Mouse (Mus musculus) spleen, adult 18-20 months (tissue): Measurements from ENCODE around the gene S1pr5.
"Not testable (repeated sequence)": the region's sequence is repeated elsewhere in the genome, so short reads cannot be mapped to it uniquely, and the experiment has no call there.

Experiments used
- DNase-seq, 2 experiments: peaks; one replicate each; pipeline ENCODE4 v3.0.0; 2022; ENCODE audit warnings: mixed read lengths in 2 of 2

Gene S1pr5

GRCm38 (mm10) chr9:21248326-21248725 is at the start of gene S1pr5:
Gene S1pr5, minus strand, starts transcription at chr9:21248443.
- no peak for DNase-seq

- DNase-seq = no peak
Observed at GRCm38 (mm10) chr9:21292271-21292670, 44.0 kb upstream of the S1pr5 start.

GRCm38 (mm10) chr9:21291868-21292267 is 43.6 kb upstream of the S1pr5 start:
- DNase-seq = not testable (repeated sequence)

- peak; percentile 100 for DNase-seq
Observed at GRCm38 (mm10) chr9:21291022-21291787, 43.0 kb upstream of the S1pr5 start, which contains the start of gene Cdkn2d. Gene Cdkn2d, minus strand, starts transcription at chr9:21291407.

GRCm38 (mm10) chr9:21290589-21290988 is 42.3 kb upstream of the S1pr5 start:
- no peak for DNase-seq

GRCm38 (mm10) chr9:21289337-21289671 is 41.1 kb upstream of the S1pr5 start:
- DNase-seq = no peak

- peak in 1 of 2 experiments; percentile 28 for DNase-seq
Observed at GRCm38 (mm10) chr9:21288404-21289336, 40.4 kb upstream of the S1pr5 start.

- peak; percentile 95 to 97 for DNase-seq
Observed at GRCm38 (mm10) chr9:21287571-21288402, 39.5 kb upstream of the S1pr5 start, which contains the start of gene Kri1. Gene Kri1, minus strand, starts transcription at chr9:21287969.

GRCm38 (mm10) chr9:21286753-21287152 is 38.5 kb upstream of the S1pr5 start:
- no peak for DNase-seq

- DNase-seq = no peak
Observed at GRCm38 (mm10) chr9:21283994-21284393, 35.8 kb upstream of the S1pr5 start.

- DNase-seq = no peak
Observed at GRCm38 (mm10) chr9:21283591-21283990, 35.3 kb upstream of the S1pr5 start.

GRCm38 (mm10) chr9:21277776-21278175 is 29.5 kb upstream of the S1pr5 start:
- DNase-seq = no peak

GRCm38 (mm10) chr9:21276307-21276706 is 28.1 kb upstream of the S1pr5 start:
- DNase-seq = no peak

GRCm38 (mm10) chr9:21275727-21276126 is 27.5 kb upstream of the S1pr5 start:
- DNase-seq = no peak

- no peak for DNase-seq
Observed at GRCm38 (mm10) chr9:21275013-21275710, 26.9 kb upstream of the S1pr5 start.

GRCm38 (mm10) chr9:21274336-21274735 is 26.1 kb upstream of the S1pr5 start:
- no peak for DNase-seq

GRCm38 (mm10) chr9:21273520-21274228 is 25.4 kb upstream of the S1pr5 start:
- DNase-seq = no peak

- no peak for DNase-seq
Observed at GRCm38 (mm10) chr9:21273094-21273493, 24.9 kb upstream of the S1pr5 start.

- no peak for DNase-seq
Observed at GRCm38 (mm10) chr9:21272391-21272790, 24.1 kb upstream of the S1pr5 start.

GRCm38 (mm10) chr9:21269590-21269989 is 21.3 kb upstream of the S1pr5 start:
- DNase-seq = not testable (repeated sequence)

- DNase-seq = peak in 1 of 2 experiments; percentile 5
Observed at GRCm38 (mm10) chr9:21268305-21268704, 20.1 kb upstream of the S1pr5 start.
